Mouse (Mus musculus) embryonic facial prominence, embryonic 14.5 days (tissue): ENCODE measurements around the gene Zbtb1. TPM values are rescaled to one million over a fixed set of nuclear protein-coding genes. Genes with fewer than 3 reads are reported as not detected.

Source experiments
- ATAC-seq: fragments of 200-750 bp; cut with Nextera tagmentation; 2 replicates; pipeline ENCODE4 v1.8.0; 2017; ENCODE audit warnings: low read depth, moderate number of reproducible peaks, moderate TSS enrichment
- DNase-seq: peaks from one replicate; pipeline ENCODE4 v3.0.0-alpha.2; 2015; ENCODE audit warnings: low spot score
- H3K27ac ChIP-seq: fragments of 300-500 bp; sonication (generic); replicated peaks from 2 replicates; pipeline ENCODE4 v1.5.1; 2014; ENCODE audit warnings: low read depth, mild to moderate bottlenecking, low read length, moderate library complexity
- H3K27me3 ChIP-seq: fragments of 300-500 bp; sonication (generic); replicated peaks from 2 replicates; pipeline ENCODE4 v1.6.1; 2014; ENCODE audit warnings: low read length; ENCODE audit not compliant: control insufficient read depth, insufficient read depth
- H3K36me3 ChIP-seq: fragments of 300-500 bp; sonication (generic); 2 replicates; pipeline ENCODE4 v1.6.1; 2014; ENCODE audit warnings: low read length, mixed read lengths; ENCODE audit not compliant: control insufficient read depth, insufficient read depth
- H3K4me1 ChIP-seq: fragments of 300-500 bp; sonication (generic); 2 replicates; pipeline ENCODE4 v1.6.1; 2014; ENCODE audit warnings: antibody characterized with exemption, low read length; ENCODE audit not compliant: control insufficient read depth, insufficient read depth
- H3K4me2 ChIP-seq: fragments of 300-500 bp; sonication (generic); 2 replicates; pipeline ENCODE4 v1.6.1; 2014; ENCODE audit warnings: low read depth, mild to moderate bottlenecking, low read length, moderate library complexity, mixed read lengths
- H3K4me3 ChIP-seq: fragments of 300-500 bp; sonication (generic); 2 replicates; pipeline ENCODE4 v1.5.1; 2014; ENCODE audit warnings: low read depth, mild to moderate bottlenecking, low read length
- H3K9ac ChIP-seq: fragments of 300-500 bp; sonication (generic); 2 replicates; pipeline ENCODE4 v1.6.1; 2014; ENCODE audit warnings: low read depth, mild to moderate bottlenecking, low read length, moderate library complexity, mixed read lengths
- H3K9me3 ChIP-seq: fragments of 300-500 bp; sonication (generic); 2 replicates; pipeline ENCODE4 v1.6.1; 2016; ENCODE audit warnings: low read length; ENCODE audit not compliant: control insufficient read depth
- WGBS: fragments of 180-500 bp; shearing (Covaris S2); extraction: QIAGEN DNeasy Blood & Tissue Kit; methylation state at CpG from one replicate; pipeline ENCODE4 v1.1.7; 2014; 5-methylcytosine and 5-hydroxymethylcytosine counted together
- polyA plus RNA-seq: library from polyadenylated mRNA; unstranded; fragments of >200 nt; fragmentation: Nextera tagmentation; extraction: Ambion mirVana; gene quantifications from 2 replicates; pipeline ENCODE4 v1.2.1, GENCODE M21; 2014

Zbtb1 gene
- polyA plus RNA-seq, 1 experiment from 2014 or later: 9.8 TPM

DNA sequence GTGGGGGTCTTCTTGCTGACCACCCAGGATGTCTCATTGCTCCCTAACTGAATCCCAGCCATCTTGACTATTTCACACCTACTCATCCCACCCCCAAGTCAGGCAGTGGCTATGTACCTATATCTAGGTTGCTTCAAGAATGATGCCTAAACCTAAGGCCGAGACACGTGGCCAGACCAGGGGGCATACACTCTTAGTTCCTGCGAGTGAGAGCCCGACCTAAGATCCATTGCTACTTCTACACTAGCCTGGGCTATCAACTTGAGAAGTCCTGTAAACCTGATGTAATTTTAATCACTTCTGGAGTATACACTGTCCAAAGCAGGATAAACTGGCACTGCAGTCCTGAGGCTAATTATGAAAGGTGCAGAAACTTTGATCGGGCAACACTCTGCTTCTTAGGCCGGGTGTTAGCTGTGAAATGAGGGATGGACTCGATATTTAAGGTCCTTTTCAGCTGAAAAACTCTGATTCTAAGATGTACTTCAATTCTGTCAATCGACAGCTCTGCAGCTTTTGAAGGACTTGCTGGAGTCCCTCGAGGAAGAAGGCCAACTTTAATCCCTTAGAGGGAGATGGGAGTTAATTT, 1.8 kb upstream of the Zbtb1 start:
- H3K9me3 ChIP-seq: no peaks in the 10 kb centered on the region
- H3K27me3 ChIP-seq: no peaks in the 10 kb centered on the region
- H3K4me2 ChIP-seq: peak overlapping the region; percentile 82
- DNase-seq (no peak), ATAC-seq (no peak)
- no peaks in the 10 kb centered on the region for H3K36me3 ChIP-seq
- peaks cover 31% of the 10 kb centered on the region for H3K4me1 ChIP-seq
- WGBS: 9% methylated on average over 9 of the region's 9 CpGs
- peak overlapping the region; percentile 99 for H3K9ac ChIP-seq
- H3K4me3 ChIP-seq: peak overlapping the region; percentile 99
- peak overlapping the region; percentile 100 for H3K27ac ChIP-seq

DNA sequence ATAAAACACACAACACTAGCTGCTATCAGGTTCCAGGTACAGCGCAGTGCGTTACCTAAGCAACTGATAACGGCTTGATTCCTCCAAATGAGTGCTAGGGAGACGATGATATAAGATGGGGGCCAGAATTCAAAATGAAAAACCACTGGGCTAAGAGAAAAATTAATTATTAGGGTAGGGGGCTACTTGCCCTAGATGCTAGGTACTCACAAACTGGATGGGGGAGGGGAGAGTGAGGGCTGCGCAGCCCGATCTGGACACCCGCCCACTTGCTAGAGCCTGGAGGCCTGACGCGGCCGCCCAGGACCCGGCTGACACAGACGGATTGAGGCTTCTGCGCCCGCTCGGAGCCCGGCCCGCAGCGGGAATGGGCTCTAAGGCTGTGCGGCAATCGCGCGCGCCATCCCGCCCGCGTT, 1.3 kb upstream of the Zbtb1 start:
- H3K27ac ChIP-seq: peak overlapping the region; percentile 100
- no peaks in the 10 kb centered on the region for H3K27me3 ChIP-seq
- WGBS: under 1% methylated on average over 13 of the region's 26 CpGs
- ATAC-seq: peak; percentile 20
- no peaks in the 10 kb centered on the region for H3K36me3 ChIP-seq
- peak overlapping the region; percentile 99 for H3K9ac ChIP-seq
- H3K4me1 ChIP-seq: peaks cover 34% of the 10 kb centered on the region
- H3K9me3 ChIP-seq: no peaks in the 10 kb centered on the region
- H3K4me3 ChIP-seq: peak overlapping the region; percentile 99
- peak; percentile 70 for DNase-seq
- H3K4me2 ChIP-seq: peak overlapping the region; percentile 82

GRCm38 (mm10) chr12:76369206-76369977, 674 bp upstream of the Zbtb1 start, which contains the start of gene Zbtb25:
TSS of gene Zbtb25 (minus strand) at chr12:76369602.
- ATAC-seq (peak; percentile 80), DNase-seq (peak; percentile 94)
- Histone ChIP-seq H3K27ac (peak within 1 kb of the TSS; percentile 100), H3K27me3 (no peaks in the 10 kb centered on the region), H3K4me3 (peak within 1 kb of the TSS; percentile 99), H3K9me3 (no peaks in the 10 kb centered on the region), H3K4me2 (peak within 1 kb of the TSS; percentile 82), H3K9ac (peak within 1 kb of the TSS; percentile 99), H3K4me1 (peaks cover 39% of the 10 kb centered on the region), H3K36me3 (no peaks in the 10 kb centered on the region)
- WGBS: 0% methylated on average over 31 of the region's 96 CpGs

DNA sequence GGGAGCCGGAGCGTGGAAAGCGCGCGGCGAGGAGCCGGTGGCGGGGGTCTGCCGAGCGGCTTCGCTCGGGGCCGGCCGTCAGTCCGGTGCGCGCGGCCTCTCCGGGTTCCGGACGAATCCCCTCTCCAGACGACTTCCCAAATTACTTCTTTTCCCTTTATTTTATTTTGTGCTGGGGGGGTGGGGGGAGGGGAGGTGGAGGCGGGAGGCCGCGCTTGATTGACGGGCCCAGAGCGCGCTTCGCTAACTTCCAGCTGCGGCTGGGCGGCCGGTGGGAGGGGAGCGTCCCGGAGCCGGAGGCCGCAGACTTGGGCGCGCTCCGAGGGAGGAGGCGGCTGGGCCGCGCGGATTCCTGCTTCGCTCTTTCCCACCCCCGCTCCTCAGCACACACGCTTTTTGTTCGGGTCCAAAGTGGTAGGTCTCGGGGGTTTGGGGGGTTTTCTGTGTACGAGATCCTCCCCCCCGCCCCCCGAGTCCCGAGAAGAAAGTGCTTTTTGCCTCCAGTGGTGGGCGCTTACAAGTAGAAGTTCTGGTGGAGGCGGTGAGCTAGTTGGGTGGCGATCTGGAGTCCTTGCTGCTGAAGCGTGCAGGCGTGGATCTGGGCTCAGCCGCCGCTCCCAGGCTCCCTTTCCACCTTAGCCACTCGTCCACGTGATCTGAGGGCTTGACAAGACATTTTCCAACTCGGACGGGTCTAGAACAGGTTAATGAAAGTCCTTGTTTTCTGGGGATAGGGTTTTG, 935 bp downstream of the Zbtb1 start:
- Histone ChIP-seq H3K4me3 (peak overlapping the region; percentile 99), H3K27me3 (no peaks in the 10 kb centered on the region), H3K9me3 (no peaks in the 10 kb centered on the region), H3K4me1 (peaks cover 39% of the 10 kb centered on the region), H3K9ac (peak overlapping the region; percentile 99), H3K4me2 (peak overlapping the region; percentile 82), H3K27ac (peak overlapping the region; percentile 100), H3K36me3 (no peaks in the 10 kb centered on the region)
- under 1% methylated on average over 48 of the region's 63 CpGs for WGBS
- DNase-seq (peak; percentile 94), ATAC-seq (peak; percentile 70)

- no peaks in the 10 kb centered on the region for H3K9me3 ChIP-seq
- 36% methylated on average over 7 of the region's 7 CpGs for WGBS
- H3K36me3 ChIP-seq: no peaks in the 10 kb centered on the region
- peak overlapping the region; percentile 99 for H3K4me3 ChIP-seq
- H3K4me1 ChIP-seq: peaks cover 36% of the 10 kb centered on the region
- peak overlapping the region; percentile 82 for H3K4me2 ChIP-seq
- no peak for DNase-seq
- H3K27ac ChIP-seq: no peak overlapping the region
- no peak for ATAC-seq
- H3K9ac ChIP-seq: peak overlapping the region; percentile 99
- no peaks in the 10 kb centered on the region for H3K27me3 ChIP-seq
Observed at GRCm38 (mm10) chr12:76372046-76372445, 2.0 kb downstream of the Zbtb1 start.

GRCm38 (mm10) chr12:76372881-76373818, 3.1 kb downstream of the Zbtb1 start:
- peak overlapping the region; percentile 82; the same call in 1 of the 2 replicates for H3K4me2 ChIP-seq
- no peak for ATAC-seq
- H3K4me3 ChIP-seq: no peak overlapping the region

DNA sequence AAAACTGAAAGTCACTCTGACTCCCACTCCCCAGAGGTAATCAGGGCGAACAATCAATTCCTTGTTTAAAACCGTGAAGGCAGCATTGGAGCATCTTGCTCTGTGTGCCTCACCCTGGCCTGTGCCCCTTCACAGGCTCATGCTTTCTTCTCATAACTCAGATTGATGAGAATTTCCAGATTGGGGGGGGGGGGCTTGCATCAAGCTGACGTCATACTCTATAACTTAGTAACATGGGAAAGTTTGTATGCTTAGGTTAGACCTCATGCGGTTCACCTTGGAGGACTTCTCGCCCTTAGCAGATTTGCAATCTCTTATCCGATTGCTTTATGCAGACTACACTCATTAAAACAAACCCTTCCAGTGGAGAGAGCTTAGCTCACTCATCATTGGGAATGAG, 3.9 kb downstream of the Zbtb1 start:
- H3K27ac ChIP-seq: no peak overlapping the region
- WGBS: 57% methylated on average over 6 of the region's 6 CpGs
- ATAC-seq: no peak

More at GRCm38 (mm10) chr12:76372881-76373818, 3.1 kb downstream of the Zbtb1 start:
- no peak for DNase-seq
- no peak overlapping the region for H3K9ac ChIP-seq
- no peak overlapping the region for H3K27ac ChIP-seq
- H3K27me3 ChIP-seq: no peaks in the 10 kb centered on the region
- H3K9me3 ChIP-seq: no peaks in the 10 kb centered on the region
- 77% methylated on average over 5 of the region's 7 CpGs for WGBS
- 0 out of 2 replicates have a peak, but pooled peaks cover 5% of the 10 kb centered on the region for H3K36me3 ChIP-seq
- H3K4me1 ChIP-seq: peaks cover 26% of the 10 kb centered on the region

More for the DNA sequence above, 3.9 kb downstream of the Zbtb1 start:
- no peaks in the 10 kb centered on the region for H3K27me3 ChIP-seq
- H3K4me1 ChIP-seq: peaks cover 24% of the 10 kb centered on the region
- H3K9me3 ChIP-seq: no peaks in the 10 kb centered on the region
- no peak overlapping the region for H3K4me2 ChIP-seq
- H3K9ac ChIP-seq: no peak overlapping the region
- H3K36me3 ChIP-seq: 0 out of 2 replicates have a peak, but pooled peaks cover 5% of the 10 kb centered on the region
- DNase-seq: no peak
- H3K4me3 ChIP-seq: no peak overlapping the region
